Mouse (Mus musculus) heart, embryonic 10.5 days (tissue): ENCODE measurements around the gene a. TPM values are rescaled to one million over a fixed set of nuclear protein-coding genes. Genes with fewer than 3 reads are reported as not detected.

Experiments
- DNase-seq: peaks from one replicate; pipeline ENCODE4 v3.0.0-alpha.2; 2017; ENCODE audit warnings: low spot score
- H3K27ac ChIP-seq: fragments of 300-500 bp; sonication (generic); 2 replicates; pipeline ENCODE4 v1.5.1; 2016; ENCODE audit warnings: mild to moderate bottlenecking
- H3K27me3 ChIP-seq: fragments of 300-500 bp; sonication (generic); 2 replicates; pipeline ENCODE4 v1.6.1; 2016; ENCODE audit warnings: mild to moderate bottlenecking; ENCODE audit not compliant: poor library complexity, insufficient read depth, severe bottlenecking
- H3K36me3 ChIP-seq: fragments of 300-500 bp; sonication (generic); 2 replicates; pipeline ENCODE4 v1.6.1; 2016; ENCODE audit warnings: mild to moderate bottlenecking, moderate library complexity
- H3K4me1 ChIP-seq: fragments of 300-500 bp; sonication (generic); 2 replicates; pipeline ENCODE4 v1.6.1; 2016; ENCODE audit warnings: mild to moderate bottlenecking
- H3K4me3 ChIP-seq: fragments of 300-500 bp; sonication (generic); 2 replicates; pipeline ENCODE4 v1.5.1; 2016; ENCODE audit warnings: mild to moderate bottlenecking, moderate library complexity
- H3K9me3 ChIP-seq: fragments of 300-500 bp; sonication (generic); 2 replicates; pipeline ENCODE4 v1.6.1; 2016; ENCODE audit warnings: mild to moderate bottlenecking, moderate library complexity
- WGBS: fragments of 180-500 bp; shearing (Covaris S2); methylation state at CpG from one replicate; pipeline ENCODE4 v1.1.7; 2016; 5-methylcytosine and 5-hydroxymethylcytosine counted together
- polyA plus RNA-seq: library from polyadenylated mRNA; unstranded; fragments of >200 nt; fragmentation: Nextera tagmentation; extraction: Ambion mirVana; gene quantifications from 2 replicates; pipeline ENCODE4 v1.2.1, GENCODE M21; 2016

a gene
- polyA plus RNA-seq, 1 experiment from 2014 or later = 2.5 TPM

DNA sequence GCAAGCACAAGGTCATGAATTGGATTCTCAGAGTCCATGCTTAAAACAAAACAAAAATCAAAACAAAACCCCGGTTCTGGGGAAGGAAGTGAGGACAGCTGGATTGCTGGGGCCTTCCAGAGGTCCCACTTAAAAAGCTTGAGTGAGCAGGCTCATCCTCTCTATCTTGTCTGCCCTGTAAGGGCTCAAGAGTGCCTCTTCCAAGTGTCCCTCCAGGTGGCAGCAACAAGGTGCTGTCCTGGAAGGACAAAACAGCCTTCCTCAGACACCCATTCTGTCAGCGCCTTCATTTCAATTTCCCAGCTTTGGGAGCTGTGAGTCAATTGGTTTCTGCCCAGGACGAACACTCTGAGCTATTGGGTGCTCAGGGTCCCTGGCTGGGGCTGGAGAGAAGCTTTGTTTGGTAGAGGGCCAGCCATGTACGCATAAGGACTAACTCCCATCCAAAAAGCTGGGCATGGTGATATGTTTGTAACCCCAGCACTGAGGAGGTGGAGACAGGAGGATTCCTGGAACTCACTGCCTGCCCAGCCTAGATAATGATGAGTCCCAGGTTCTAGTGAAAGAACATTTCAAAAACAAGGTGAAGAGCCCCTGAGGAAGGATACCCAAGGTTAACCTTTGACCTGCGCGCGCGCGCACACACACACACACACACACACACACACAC is 26.2 kb upstream of the a start:
- DNase-seq = peak; percentile 92
- 73% methylated on average over 9 of the region's 9 CpGs for WGBS
- Histone ChIP-seq H3K27me3 (no peaks in the 10 kb centered on the region), H3K4me3 (no peak overlapping the region), H3K27ac (peak overlapping the region; percentile 64; the same call in 1 of the 2 replicates), H3K4me1 (peaks cover 25% of the 10 kb centered on the region), H3K9me3 (no peaks in the 10 kb centered on the region), H3K36me3 (no peaks in the 10 kb centered on the region)

- Histone ChIP-seq H3K9me3 (no peaks in the 10 kb centered on the region), H3K4me1 (peaks cover 25% of the 10 kb centered on the region), H3K4me3 (no peak overlapping the region), H3K27me3 (no peaks in the 10 kb centered on the region), H3K27ac (peak overlapping the region; percentile 64; the same call in 1 of the 2 replicates), H3K36me3 (no peaks in the 10 kb centered on the region)
- DNase-seq = no peak
- 75% methylated on average over 8 of the region's 8 CpGs for WGBS
Measured at GRCm38 (mm10) chr2:154765554-154766008, 25.6 kb upstream of the a start.

DNA sequence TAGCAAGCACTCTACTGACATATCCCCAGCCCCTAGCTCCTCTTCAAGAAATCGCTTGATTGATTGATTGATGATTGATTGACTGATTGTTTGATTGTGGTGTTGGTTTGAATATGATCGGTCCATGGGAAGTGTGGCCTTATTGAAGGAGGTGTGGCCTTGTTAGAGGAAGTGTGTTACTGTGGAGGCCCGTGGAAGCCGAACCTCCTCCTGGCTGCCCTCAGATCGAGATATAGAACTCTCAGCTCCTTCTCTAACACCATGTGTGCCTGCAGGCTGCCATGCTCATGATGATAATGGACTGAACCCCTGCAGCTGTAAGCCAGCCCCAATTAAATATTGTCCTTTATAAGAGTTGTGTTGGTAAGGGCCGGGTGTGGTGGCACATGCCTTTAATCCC is 24.2 kb upstream of the a start:
- 90% methylated on average over 6 of the region's 6 CpGs for WGBS
- no peaks in the 10 kb centered on the region for H3K9me3 ChIP-seq
- no peaks in the 10 kb centered on the region for H3K36me3 ChIP-seq
- DNase-seq = no peak
- no peak overlapping the region for H3K4me3 ChIP-seq
- H3K27ac ChIP-seq = no peak overlapping the region
- peaks cover 25% of the 10 kb centered on the region for H3K4me1 ChIP-seq
- no peaks in the 10 kb centered on the region for H3K27me3 ChIP-seq

- Histone ChIP-seq H3K27me3 (no peaks in the 10 kb centered on the region), H3K36me3 (no peaks in the 10 kb centered on the region), H3K4me3 (no peak within 1 kb of the TSS), H3K4me1 (0 out of 2 replicates have a peak, but pooled peaks cover 3% of the 10 kb centered on the region), H3K27ac (no peak within 1 kb of the TSS), H3K9me3 (no peaks in the 10 kb centered on the region)
- no peak for DNase-seq
Measured at GRCm38 (mm10) chr2:154769930-154770329, 21.3 kb upstream of the a start, which contains the start of gene Gm14214. Gm14214 (minus strand) TSS chr2:154770030.

DNA sequence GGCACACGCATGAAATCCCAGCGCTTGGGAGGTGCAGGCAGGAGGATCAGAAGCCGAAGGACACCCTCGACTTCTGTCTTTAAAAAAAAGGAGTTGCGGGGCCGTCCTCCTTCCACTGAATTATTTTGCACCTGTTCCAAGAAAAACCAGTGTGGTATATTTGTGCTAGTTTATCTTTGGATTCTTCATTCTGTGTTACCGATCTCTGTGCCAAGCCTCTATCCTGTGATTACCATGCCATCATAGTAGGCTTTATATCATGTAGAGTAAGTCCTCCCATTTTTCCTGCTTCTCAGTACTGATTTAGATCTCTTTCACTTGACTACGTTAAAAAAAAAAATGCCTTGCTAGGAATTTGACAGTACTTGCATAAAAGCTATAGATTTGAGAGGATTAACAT is 19.6 kb upstream of the a start:
- Histone ChIP-seq H3K4me1 (0 out of 2 replicates have a peak, but pooled peaks cover 3% of the 10 kb centered on the region), H3K4me3 (no peak overlapping the region), H3K27me3 (no peaks in the 10 kb centered on the region), H3K27ac (no peak overlapping the region), H3K36me3 (no peaks in the 10 kb centered on the region), H3K9me3 (no peaks in the 10 kb centered on the region)
- DNase-seq = no peak
- 84% methylated on average over 8 of the region's 8 CpGs for WGBS

GRCm38 (mm10) chr2:154774032-154774431 is 17.2 kb upstream of the a start:
- Histone ChIP-seq H3K36me3 (no peaks in the 10 kb centered on the region), H3K4me1 (0 out of 2 replicates have a peak, but pooled peaks cover 4% of the 10 kb centered on the region), H3K27ac (no peak overlapping the region), H3K4me3 (no peak overlapping the region), H3K27me3 (no peaks in the 10 kb centered on the region), H3K9me3 (no peaks in the 10 kb centered on the region)
- DNase-seq = no peak
- WGBS = 75% methylated on average over 1 of the region's 1 CpGs

- no peaks in the 10 kb centered on the region for H3K9me3 ChIP-seq
- H3K27ac ChIP-seq = no peak overlapping the region
- H3K36me3 ChIP-seq = no peaks in the 10 kb centered on the region
- H3K4me1 ChIP-seq = 0 out of 2 replicates have a peak, but pooled peaks cover 4% of the 10 kb centered on the region
- no peak for DNase-seq
- 50% methylated on average over 7 of the region's 7 CpGs for WGBS
- H3K27me3 ChIP-seq = no peaks in the 10 kb centered on the region
- no peak overlapping the region for H3K4me3 ChIP-seq
Measured at GRCm38 (mm10) chr2:154776496-154776895, 14.7 kb upstream of the a start.

GRCm38 (mm10) chr2:154779648-154780047 is 11.6 kb upstream of the a start:
- Histone ChIP-seq H3K27ac (no peak overlapping the region), H3K9me3 (no peaks in the 10 kb centered on the region), H3K27me3 (no peaks in the 10 kb centered on the region), H3K4me3 (no peak overlapping the region), H3K36me3 (no peaks in the 10 kb centered on the region), H3K4me1 (0 out of 2 replicates have a peak, but pooled peaks cover 4% of the 10 kb centered on the region)
- DNase-seq = no peak
- 78% methylated on average over 3 of the region's 3 CpGs for WGBS

- no peaks in the 10 kb centered on the region for H3K27me3 ChIP-seq
- no peaks in the 10 kb centered on the region for H3K9me3 ChIP-seq
- 73% methylated on average over 4 of the region's 4 CpGs for WGBS
- no peaks in the 10 kb centered on the region for H3K36me3 ChIP-seq
- DNase-seq = no peak
- H3K4me1 ChIP-seq = peaks cover 16% of the 10 kb centered on the region
- no peak overlapping the region for H3K4me3 ChIP-seq
- no peak overlapping the region for H3K27ac ChIP-seq
Measured at GRCm38 (mm10) chr2:154782361-154782760, 8.8 kb upstream of the a start.

- Histone ChIP-seq H3K27ac (no peak overlapping the region), H3K9me3 (no peaks in the 10 kb centered on the region), H3K4me1 (peaks cover 16% of the 10 kb centered on the region), H3K27me3 (no peaks in the 10 kb centered on the region), H3K36me3 (no peaks in the 10 kb centered on the region), H3K4me3 (no peak overlapping the region)
- no peak for DNase-seq
- 78% methylated on average over 17 of the region's 17 CpGs for WGBS
Measured at GRCm38 (mm10) chr2:154782856-154783650, 8.1 kb upstream of the a start.

GRCm38 (mm10) chr2:154785284-154785683 is 5.9 kb upstream of the a start:
- H3K9me3 ChIP-seq = no peaks in the 10 kb centered on the region
- no peaks in the 10 kb centered on the region for H3K27me3 ChIP-seq
- no peak overlapping the region for H3K4me3 ChIP-seq
- no peaks in the 10 kb centered on the region for H3K36me3 ChIP-seq
- 59% methylated on average over 3 of the region's 3 CpGs for WGBS
- no peak overlapping the region for H3K27ac ChIP-seq
- no peak for DNase-seq
- peaks cover 27% of the 10 kb centered on the region for H3K4me1 ChIP-seq

GRCm38 (mm10) chr2:154786187-154786586 is 5.0 kb upstream of the a start:
- H3K4me3 ChIP-seq = no peak overlapping the region
- H3K36me3 ChIP-seq = no peaks in the 10 kb centered on the region
- H3K27me3 ChIP-seq = no peaks in the 10 kb centered on the region
- peak overlapping the region; percentile 59 for H3K27ac ChIP-seq
- no peaks in the 10 kb centered on the region for H3K9me3 ChIP-seq
- WGBS = 29% methylated on average over 3 of the region's 3 CpGs
- H3K4me1 ChIP-seq = peaks cover 31% of the 10 kb centered on the region
- DNase-seq = peak; percentile 91

DNA sequence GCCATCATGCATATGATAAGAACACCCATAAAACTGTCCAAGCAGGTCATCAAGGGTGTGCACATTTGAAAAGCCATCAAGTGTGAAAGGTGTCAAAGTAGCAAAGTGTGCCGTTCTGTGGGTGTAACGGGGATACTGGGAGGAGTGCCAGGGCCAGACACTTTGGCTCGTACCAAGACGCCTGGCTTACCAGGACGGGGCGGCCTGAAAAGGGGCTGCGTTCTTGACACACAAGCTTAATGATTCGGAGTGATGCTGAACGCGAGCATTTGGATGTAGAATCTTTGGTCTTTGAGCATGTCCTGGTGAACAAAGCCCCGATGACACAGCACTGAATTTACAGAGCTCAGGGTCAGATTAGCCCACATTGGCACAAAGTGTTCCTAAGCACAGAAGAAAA is 4.4 kb upstream of the a start:
- Histone ChIP-seq H3K4me3 (no peak overlapping the region), H3K27me3 (no peaks in the 10 kb centered on the region), H3K4me1 (peaks cover 31% of the 10 kb centered on the region), H3K27ac (peak overlapping the region; percentile 59), H3K9me3 (no peaks in the 10 kb centered on the region), H3K36me3 (no peaks in the 10 kb centered on the region)
- DNase-seq = no peak
- 77% methylated on average over 11 of the region's 11 CpGs for WGBS
